Mouse (Mus musculus): ENCODE measurements around the gene Gm20388. TPM values are rescaled to one million over a fixed set of nuclear protein-coding genes. Genes with fewer than 3 reads are reported as not detected.

Gene Gm20388
- total RNA-seq, 1 experiment: 27.0 TPM

- Histone ChIP-seq H3K36me3 (ENCODE audit: control insufficient read depth, insufficient read depth, low read length, poor library complexity, severe bottlenecking) (no peaks in the 10 kb centered on the region), H3K4me1 (ENCODE audit: control insufficient read depth in 2 of 2, insufficient read depth in 2 of 2, low read length in 2 of 2, poor library complexity in 1 of 2) (no peaks in the 10 kb centered on the region), H3K4me3 (ENCODE audit: insufficient read depth in 1 of 2, low read depth in 1 of 2, low read length in 2 of 2, poor library complexity in 1 of 2, severe bottlenecking in 1 of 2) (no peak overlapping the region), H3K9ac (ENCODE audit: insufficient read depth, low read depth, low read length, poor library complexity, severe bottlenecking) (no peak overlapping the region), H3K27ac (ENCODE audit: insufficient read depth, low read depth, low read length, poor library complexity, severe bottlenecking) (no peak overlapping the region), H3K9me3 (ENCODE audit: control insufficient read depth, insufficient read depth, low read depth, low read length) (no peaks in the 10 kb centered on the region)
- no peak for DNase-seq (ENCODE audit: low read depth, low spot score)
- TF ChIP-seq HCFC1 (IDR thresholded peaks at IDR 0.05; ENCODE audit: borderline replicate concordance, insufficient read depth, low read length): no peak
- TF ChIP-seq MAFK (IDR thresholded peaks at IDR 0.05; ENCODE audit: insufficient read depth, low read depth, low read length): no peak
- no peak for TF ChIP-seq ZC3H11A (IDR thresholded peaks at IDR 0.05; ENCODE audit: borderline replicate concordance, low read depth, low read length)
- TF ChIP-seq ZNF384 (IDR thresholded peaks at IDR 0.05; ENCODE audit: low read depth, low read length): no peak
- TF ChIP-seq CHD2 (IDR thresholded peaks at IDR 0.05; ENCODE audit: low read depth, low read length): no peak
- in situ Hi-C loops (cut with MboI; ENCODE audit: low sequenced_read_pairs in 2 of 2, unreplicated experiment in 2 of 2): no loop called here
These were observed 1114.8 kb downstream of the Gm20388 start for GRCm38 (mm10) chr8:121025486-121025885.

- Histone ChIP-seq H3K4me3 (ENCODE audit: insufficient read depth in 1 of 2, low read depth in 1 of 2, low read length in 2 of 2, poor library complexity in 1 of 2, severe bottlenecking in 1 of 2) (no peak overlapping the region), H3K36me3 (ENCODE audit: control insufficient read depth, insufficient read depth, low read length, poor library complexity, severe bottlenecking) (no peaks in the 10 kb centered on the region), H3K9ac (ENCODE audit: insufficient read depth, low read depth, low read length, poor library complexity, severe bottlenecking) (no peak overlapping the region), H3K27ac (ENCODE audit: insufficient read depth, low read depth, low read length, poor library complexity, severe bottlenecking) (no peak overlapping the region), H3K9me3 (ENCODE audit: control insufficient read depth, insufficient read depth, low read depth, low read length) (no peaks in the 10 kb centered on the region), H3K4me1 (ENCODE audit: control insufficient read depth in 2 of 2, insufficient read depth in 2 of 2, low read length in 2 of 2, poor library complexity in 1 of 2) (no peaks in the 10 kb centered on the region)
- no peak for DNase-seq (ENCODE audit: low read depth, low spot score)
- TF ChIP-seq ZNF384 (IDR thresholded peaks at IDR 0.05; ENCODE audit: low read depth, low read length): no peak
- TF ChIP-seq MAFK (IDR thresholded peaks at IDR 0.05; ENCODE audit: insufficient read depth, low read depth, low read length): no peak
- no peak for TF ChIP-seq HCFC1 (IDR thresholded peaks at IDR 0.05; ENCODE audit: borderline replicate concordance, insufficient read depth, low read length)
- no peak for TF ChIP-seq CHD2 (IDR thresholded peaks at IDR 0.05; ENCODE audit: low read depth, low read length)
- TF ChIP-seq ZC3H11A (IDR thresholded peaks at IDR 0.05; ENCODE audit: borderline replicate concordance, low read depth, low read length): no peak
- in situ Hi-C loops (cut with MboI; ENCODE audit: low sequenced_read_pairs in 2 of 2, unreplicated experiment in 2 of 2): no loop called here
These were observed 1117.1 kb downstream of the Gm20388 start for GRCm38 (mm10) chr8:121027787-121028186.

GRCm38 (mm10) chr8:121029076-121029475 is 1118.4 kb downstream of the Gm20388 start:
- Histone ChIP-seq H3K27ac (ENCODE audit: insufficient read depth, low read depth, low read length, poor library complexity, severe bottlenecking) (no peak overlapping the region), H3K4me1 (ENCODE audit: control insufficient read depth in 2 of 2, insufficient read depth in 2 of 2, low read length in 2 of 2, poor library complexity in 1 of 2) (no peaks in the 10 kb centered on the region), H3K4me3 (ENCODE audit: insufficient read depth in 1 of 2, low read depth in 1 of 2, low read length in 2 of 2, poor library complexity in 1 of 2, severe bottlenecking in 1 of 2) (no peak overlapping the region), H3K9me3 (ENCODE audit: control insufficient read depth, insufficient read depth, low read depth, low read length) (no peaks in the 10 kb centered on the region), H3K9ac (ENCODE audit: insufficient read depth, low read depth, low read length, poor library complexity, severe bottlenecking) (no peak overlapping the region), H3K36me3 (ENCODE audit: control insufficient read depth, insufficient read depth, low read length, poor library complexity, severe bottlenecking) (no peaks in the 10 kb centered on the region)
- no peak for DNase-seq (ENCODE audit: low read depth, low spot score)
- TF ChIP-seq HCFC1 (IDR thresholded peaks at IDR 0.05; ENCODE audit: borderline replicate concordance, insufficient read depth, low read length): no peak
- TF ChIP-seq ZNF384 (IDR thresholded peaks at IDR 0.05; ENCODE audit: low read depth, low read length): no peak
- no peak for TF ChIP-seq MAFK (IDR thresholded peaks at IDR 0.05; ENCODE audit: insufficient read depth, low read depth, low read length)
- TF ChIP-seq ZC3H11A (IDR thresholded peaks at IDR 0.05; ENCODE audit: borderline replicate concordance, low read depth, low read length): no peak
- in situ Hi-C loops (cut with MboI; ENCODE audit: low sequenced_read_pairs in 2 of 2, unreplicated experiment in 2 of 2): no loop called here

- in situ Hi-C loops (cut with MboI; ENCODE audit: low sequenced_read_pairs in 2 of 2, unreplicated experiment in 2 of 2): no loop called here
- no peaks in the 10 kb centered on the region for H3K9me3 ChIP-seq (ENCODE audit: control insufficient read depth, insufficient read depth, low read depth, low read length)
- no peak for TF ChIP-seq ZC3H11A (IDR thresholded peaks at IDR 0.05; ENCODE audit: borderline replicate concordance, low read depth, low read length)
- no peak for TF ChIP-seq HCFC1 (IDR thresholded peaks at IDR 0.05; ENCODE audit: borderline replicate concordance, insufficient read depth, low read length)
- no peak for TF ChIP-seq ZNF384 (IDR thresholded peaks at IDR 0.05; ENCODE audit: low read depth, low read length)
- no peak for TF ChIP-seq CHD2 (IDR thresholded peaks at IDR 0.05; ENCODE audit: low read depth, low read length)
- TF ChIP-seq MAFK (IDR thresholded peaks at IDR 0.05; ENCODE audit: insufficient read depth, low read depth, low read length): no peak
These were observed 1119.9 kb downstream of the Gm20388 start for GRCm38 (mm10) chr8:121030496-121031040.

More at GRCm38 (mm10) chr8:121030496-121031040, 1119.9 kb downstream of the Gm20388 start:
- no peak overlapping the region for H3K27ac ChIP-seq (ENCODE audit: insufficient read depth, low read depth, low read length, poor library complexity, severe bottlenecking)
- no peaks in the 10 kb centered on the region for H3K36me3 ChIP-seq (ENCODE audit: control insufficient read depth, insufficient read depth, low read length, poor library complexity, severe bottlenecking)
- no peak overlapping the region for H3K4me3 ChIP-seq (ENCODE audit: insufficient read depth in 1 of 2, low read depth in 1 of 2, low read length in 2 of 2, poor library complexity in 1 of 2, severe bottlenecking in 1 of 2)
- no peaks in the 10 kb centered on the region for H3K4me1 ChIP-seq (ENCODE audit: control insufficient read depth in 2 of 2, insufficient read depth in 2 of 2, low read length in 2 of 2, poor library complexity in 1 of 2)
- no peak for DNase-seq (ENCODE audit: low read depth, low spot score)
- no peak overlapping the region for H3K9ac ChIP-seq (ENCODE audit: insufficient read depth, low read depth, low read length, poor library complexity, severe bottlenecking)
